Mouse (Mus musculus) megakaryocyte, embryonic 14.5 days (primary cell): ENCODE results near the gene Fam71b.

Experiments
- FLI1 ChIP-seq: IDR thresholded peaks from 2 replicates; pipeline ENCODE4 v1.6.1; 2012; ENCODE audit warnings: low read length, inconsistent platforms, mixed read lengths
- GATA1 ChIP-seq: IDR thresholded peaks from 3 replicates; pipeline ENCODE4 v1.6.1; 2012; ENCODE audit warnings: mixed read lengths, low read length, inconsistent platforms, borderline replicate concordance

DNA sequence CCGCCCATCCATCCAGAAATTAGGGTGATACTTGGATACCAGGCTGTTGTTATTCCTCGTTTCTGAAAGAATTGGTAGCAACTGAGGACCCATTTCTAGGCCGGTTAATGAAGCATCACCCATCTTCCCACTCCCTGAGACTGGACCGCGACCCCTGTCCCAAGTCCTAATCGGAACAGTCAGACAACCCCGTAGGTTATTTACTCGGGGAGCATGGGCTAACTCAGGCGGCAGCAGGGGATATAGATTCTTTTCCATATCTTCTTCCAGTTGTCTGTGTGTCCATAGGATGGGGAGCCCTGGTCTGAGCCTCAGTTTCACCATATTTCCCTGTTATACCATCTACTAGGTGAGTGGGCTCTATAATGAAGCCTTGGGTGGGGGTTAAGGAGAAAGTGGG is 32.5 kb upstream of the Fam71b start:
- TF ChIP-seq GATA1, result no peak
- TF ChIP-seq FLI1, result no peak
